9 mouse cellular contexts compared by ENCODE assay signal in the genomic region with DNA sequence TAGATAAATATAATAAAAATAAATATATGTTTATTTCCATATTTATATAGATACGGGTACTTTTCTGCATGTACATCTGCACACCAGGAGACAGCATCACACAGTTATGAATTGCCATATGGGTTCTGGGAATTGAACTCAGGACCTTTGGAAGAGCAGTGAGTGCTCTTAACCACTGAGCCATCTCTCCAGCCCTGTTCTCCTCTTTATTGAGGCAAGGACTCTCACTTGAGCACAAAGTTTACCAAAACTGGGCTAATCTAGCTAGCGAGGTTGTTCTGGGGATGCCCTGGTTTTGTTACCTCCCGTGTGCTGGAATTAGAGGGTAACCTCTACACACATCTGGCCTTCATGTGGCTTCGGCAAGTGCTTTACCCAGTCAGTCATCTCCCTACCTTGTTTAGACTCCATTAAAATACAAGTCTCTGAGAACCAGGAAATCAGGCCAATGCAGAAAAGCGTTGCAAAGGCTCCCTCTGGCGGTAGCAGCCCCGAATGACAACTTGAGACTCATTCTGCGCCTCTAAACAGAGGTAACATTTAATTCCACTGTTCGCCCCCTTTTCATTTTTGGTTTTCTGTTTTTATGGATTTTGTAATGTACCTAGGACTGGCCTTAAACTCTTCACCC. TPM values are rescaled to one million over a fixed set of nuclear protein-coding genes. Genes with fewer than 3 reads are reported as not detected.
A peak's percentile ranks its signal among the peaks of the same experiment; 100 is the strongest.
DNase-seq lines count a peak whose midpoint lies in the region; ATAC-seq and TF ChIP-seq lines count a peak whose summit lies in the region.
"Had no signal": no experiment of that assay in that cellular context is flagged by ENCODE, and none has a peak within 500 bp of the region (broad histone marks: within the 10 kb centered on the region; RNA-seq: fewer than 3 reads in every experiment).

No protein-coding gene starts in this region.

- H3K4me3 ChIP-seq in lung, postnatal 0 days (ENCODE audit: low read depth, low read length), result no peak overlapping the region
- H3K4me3 ChIP-seq: heart, embryonic 13.5 days had no signal

- H3K9ac ChIP-seq in lung, postnatal 0 days (replicated peaks; ENCODE audit: low read depth), result no peak overlapping the region
- H3K9ac ChIP-seq: heart, embryonic 13.5 days had no signal

- no peak overlapping the region for H3K27ac ChIP-seq in lung, postnatal 0 days (ENCODE audit: low read length)
- H3K27ac ChIP-seq: heart, embryonic 13.5 days had no signal

- H3K9me3 ChIP-seq in lung, postnatal 0 days (ENCODE audit: low read length), result no peaks in the 10 kb centered on the region
- H3K9me3 ChIP-seq: heart, embryonic 13.5 days had no signal

- H3K4me2 ChIP-seq in lung, postnatal 0 days (replicated peaks; ENCODE audit: low read depth, low read length), result no peak overlapping the region
- H3K4me2 ChIP-seq: heart, embryonic 13.5 days had no signal

- H3K27me3 ChIP-seq in lung, postnatal 0 days (replicated peaks; ENCODE audit: insufficient read depth, low read length), result no peaks in the 10 kb centered on the region
- H3K27me3 ChIP-seq: heart, embryonic 13.5 days had no signal

- H3K4me1 ChIP-seq in lung, postnatal 0 days (ENCODE audit: insufficient read depth, low read depth, low read length), result no peaks in the 10 kb centered on the region
- H3K4me1 ChIP-seq: heart, embryonic 13.5 days had no signal

- WGBS in lung, postnatal 0 days, result 34% methylated on average over 9 of the region's 9 CpGs

- peak; percentile 80 for DNase-seq in CD4-positive, CD25-positive, alpha-beta regulatory T cell, adult 2 months (ENCODE audit: low read depth, low spot score)
- DNase-seq in MN1 (ENCODE audit: low spot score), result peak; percentile 57
- DNase-seq in cerebellum, adult 8-10 months, result peak; percentile 52
- DNase-seq in kidney, postnatal 36 days, result peak; percentile 43 to 78
- peak; percentile 30 for DNase-seq in lung, postnatal 0 days (ENCODE audit: low spot score)
- peak; percentile 65 for DNase-seq in retina, postnatal 1 day
- DNase-seq in urinary bladder, postnatal 36 days (ENCODE audit: low spot score in 2 of 2), result peak; percentile 20 to 31

- H3K36me3 ChIP-seq in lung, postnatal 0 days (ENCODE audit: insufficient read depth, low read length), result no peaks in the 10 kb centered on the region
- H3K36me3 ChIP-seq: heart, embryonic 13.5 days had no signal

- no peak for TF ChIP-seq EP300 in lung, postnatal 0 days (IDR thresholded peaks at IDR 0.05)

- ATAC-seq in frontal cortex, adult (ENCODE audit: low TSS enrichment), result peak; percentile 72
- no peak for ATAC-seq in lung, postnatal 0 days

- TF ChIP-seq CTCF in lung, postnatal 0 days (IDR thresholded peaks at IDR 0.05), result peak; percentile 79

RNA-seq across cellular contexts. Expression of gene Rpl39, which starts 10.8 kb away (rescaled TPM):
- polyA plus RNA-seq in lung, postnatal 0 days (2015; fragmentation: Nextera tagmentation; extraction: Ambion mirVana), result 416 and 436 TPM in 2 replicates

RNA-seq across cellular contexts. Expression of gene Sowahd, which starts 25.7 kb away (rescaled TPM):
- polyA plus RNA-seq in lung, postnatal 0 days (2015; fragmentation: Nextera tagmentation; extraction: Ambion mirVana), result not detected in 2 replicates

RNA-seq across cellular contexts. Expression of gene Upf3b, which starts 35.7 kb away (rescaled TPM):
- 10.8 and 11.7 TPM in 2 replicates for polyA plus RNA-seq in lung, postnatal 0 days (2015; fragmentation: Nextera tagmentation; extraction: Ambion mirVana)

RNA-seq across cellular contexts. Expression of gene Nkap, which starts 52.2 kb away (rescaled TPM):
- polyA plus RNA-seq in lung, postnatal 0 days (2015; fragmentation: Nextera tagmentation; extraction: Ambion mirVana), result 11.3 TPM in 2 replicates

Comparison
In these comparisons a context has a peak if more than half of its experiments do, and no peak if none do; other contexts are left out.
1. DNase-seq: peak in every context shown above with its lines; median percentile 80 in CD4-positive, CD25-positive, alpha-beta regulatory T cell, adult 2 months; 65 in retina, postnatal 1 day; 60 in kidney, postnatal 36 days; 57 in MN1; 52 in cerebellum, adult 8-10 months; 30 in lung, postnatal 0 days; 26 in urinary bladder, postnatal 36 days.